Mouse (Mus musculus): Measurements from ENCODE around the gene Abcb9. TPM values are rescaled to one million over a fixed set of nuclear protein-coding genes. Genes with fewer than 3 reads are reported as not detected.

The Abcb9 gene
- polyA plus RNA-seq, 1 experiment from 2014 or later: 1.7 TPM

DNA sequence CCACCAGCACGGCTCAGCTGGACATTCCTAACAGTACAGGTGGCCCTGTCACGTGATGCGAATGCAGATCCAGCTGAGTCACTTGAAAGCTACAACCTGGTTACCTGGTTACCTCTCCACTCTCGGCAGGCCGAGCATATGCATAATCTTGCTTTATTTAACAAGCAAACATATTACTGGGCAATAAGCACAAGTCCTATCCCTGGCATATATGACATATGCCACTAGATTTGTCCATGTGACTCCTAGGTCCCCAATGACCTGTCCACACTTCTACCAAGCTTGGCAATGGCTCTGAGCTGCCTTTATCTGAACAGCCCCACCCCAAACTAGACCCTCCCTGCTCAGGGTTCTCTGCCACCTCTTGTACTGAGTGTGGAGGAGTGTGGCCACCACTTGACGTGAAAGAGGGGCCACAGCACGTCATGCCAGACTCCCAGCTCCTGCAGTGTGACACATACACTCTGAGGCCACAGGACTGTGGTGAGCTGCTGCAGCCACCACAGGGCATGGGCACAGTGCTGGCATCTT, 79.2 kb downstream of the Abcb9 start:
- Histone ChIP-seq H3K36me3 (0 out of 2 replicates have a peak, but pooled peaks cover 6% of the 10 kb centered on the region), H3K4me3 (no peak overlapping the region), H3K9ac (no peak overlapping the region), H3K27ac (peak overlapping the region; percentile 96), H3K4me2 (no peak overlapping the region), H3K9me3 (replicated peaks) (no peaks in the 10 kb centered on the region), H3K27me3 (no peaks in the 10 kb centered on the region), H3K4me1 (replicated peaks) (peaks cover 98% of the 10 kb centered on the region)
- no peak; the same call in 1 of the 2 replicates for ATAC-seq (replicated peaks; ENCODE audit: insufficient number of reproducible peaks, insufficient read depth, low FRiP score, low read depth)
- WGBS: 66% methylated on average over 7 of the region's 7 CpGs

DNA sequence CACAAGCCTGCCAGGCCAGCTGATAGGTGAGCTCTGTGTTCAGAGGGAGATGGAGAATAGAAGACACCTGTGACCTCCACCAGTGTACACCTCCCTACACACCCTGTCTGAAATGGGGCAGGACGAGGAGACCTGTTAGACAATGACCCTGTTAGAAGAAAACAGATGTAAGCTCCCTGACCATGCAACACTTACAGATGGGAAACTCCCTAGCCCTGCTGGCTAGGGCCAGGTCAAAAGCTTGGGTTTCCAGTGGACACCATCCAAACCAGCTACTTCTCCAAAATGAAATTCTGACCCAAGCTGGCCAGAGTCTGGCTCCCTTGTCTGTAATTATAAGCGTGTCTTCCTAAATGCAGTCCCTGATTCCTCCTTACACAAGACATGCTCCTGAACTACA, 79.9 kb downstream of the Abcb9 start:
- Histone ChIP-seq H3K9me3 (replicated peaks) (no peaks in the 10 kb centered on the region), H3K4me3 (no peak overlapping the region), H3K27ac (peak overlapping the region; percentile 96), H3K27me3 (no peaks in the 10 kb centered on the region), H3K36me3 (no peaks in the 10 kb centered on the region), H3K4me2 (no peak overlapping the region), H3K9ac (no peak overlapping the region), H3K4me1 (replicated peaks) (peaks cover 98% of the 10 kb centered on the region)
- 79% methylated on average over 2 of the region's 2 CpGs for WGBS
- ATAC-seq (replicated peaks; ENCODE audit: insufficient number of reproducible peaks, insufficient read depth, low FRiP score, low read depth): no peak

DNA sequence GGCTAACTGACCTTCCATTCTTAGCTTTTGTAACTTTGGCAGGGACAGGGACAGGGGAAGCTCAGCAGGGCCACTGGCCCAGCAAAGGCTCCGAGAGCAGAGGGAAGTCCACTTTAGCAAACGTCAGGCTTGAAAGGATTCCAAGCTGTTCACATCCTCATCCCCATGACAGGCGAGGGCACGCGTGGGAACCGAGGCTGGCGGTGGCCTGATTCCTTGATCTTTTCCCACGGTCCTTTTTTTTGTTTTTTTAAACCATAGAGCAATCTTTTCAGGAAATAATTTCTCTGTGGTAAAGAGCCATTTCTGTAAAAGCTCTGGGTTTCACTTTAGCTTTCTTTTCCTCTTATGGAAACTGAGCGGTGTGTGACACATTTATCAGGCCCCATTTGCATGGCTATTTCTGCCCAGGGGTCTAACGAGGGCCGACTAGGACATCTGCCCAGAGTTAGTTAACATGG, 80.8 kb downstream of the Abcb9 start:
- Histone ChIP-seq H3K27me3 (no peaks in the 10 kb centered on the region), H3K9ac (peak overlapping the region; percentile 45), H3K36me3 (no peaks in the 10 kb centered on the region; the same call in 1 of the 2 replicates), H3K9me3 (replicated peaks) (no peaks in the 10 kb centered on the region), H3K4me1 (replicated peaks) (peaks cover 99% of the 10 kb centered on the region), H3K4me2 (peak overlapping the region; percentile 61), H3K27ac (peak overlapping the region; percentile 96), H3K4me3 (peak overlapping the region; percentile 23)
- 8% methylated on average over 11 of the region's 11 CpGs for WGBS
- ATAC-seq (replicated peaks; ENCODE audit: insufficient number of reproducible peaks, insufficient read depth, low FRiP score, low read depth): no peak

DNA sequence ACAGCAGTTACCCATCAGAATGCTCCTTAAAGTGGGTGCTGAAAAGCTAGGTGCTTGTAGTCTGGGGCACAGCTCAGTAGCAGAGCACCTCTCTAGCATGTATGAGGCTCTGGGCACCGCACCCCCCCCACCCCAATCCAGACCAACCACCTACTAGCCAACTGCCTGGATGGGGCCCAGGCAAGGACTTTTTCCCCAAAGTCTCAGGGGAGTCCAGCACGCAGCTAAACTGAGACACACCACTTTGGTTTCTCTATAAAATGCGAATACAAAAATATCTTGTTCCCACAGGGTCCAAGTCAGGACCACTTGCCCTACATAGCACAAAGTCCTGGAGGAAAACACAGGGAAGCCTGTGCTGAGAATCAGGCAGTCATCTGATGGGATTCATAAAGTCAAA, 81.4 kb downstream of the Abcb9 start:
- peaks cover 6% of the 10 kb centered on the region for H3K36me3 ChIP-seq
- H3K27me3 ChIP-seq: no peaks in the 10 kb centered on the region
- peak overlapping the region; percentile 96 for H3K27ac ChIP-seq
- H3K4me2 ChIP-seq: peak overlapping the region; percentile 61
- no peak for ATAC-seq (replicated peaks; ENCODE audit: insufficient number of reproducible peaks, insufficient read depth, low FRiP score, low read depth)
- WGBS: 42% methylated on average over 3 of the region's 3 CpGs
- H3K4me3 ChIP-seq: no peak overlapping the region; the same call in 1 of the 2 replicates
- H3K9ac ChIP-seq: peak overlapping the region; percentile 45; the same call in 1 of the 2 replicates
- no peaks in the 10 kb centered on the region for H3K9me3 ChIP-seq (replicated peaks)
- peaks cover 97% of the 10 kb centered on the region for H3K4me1 ChIP-seq (replicated peaks)

DNA sequence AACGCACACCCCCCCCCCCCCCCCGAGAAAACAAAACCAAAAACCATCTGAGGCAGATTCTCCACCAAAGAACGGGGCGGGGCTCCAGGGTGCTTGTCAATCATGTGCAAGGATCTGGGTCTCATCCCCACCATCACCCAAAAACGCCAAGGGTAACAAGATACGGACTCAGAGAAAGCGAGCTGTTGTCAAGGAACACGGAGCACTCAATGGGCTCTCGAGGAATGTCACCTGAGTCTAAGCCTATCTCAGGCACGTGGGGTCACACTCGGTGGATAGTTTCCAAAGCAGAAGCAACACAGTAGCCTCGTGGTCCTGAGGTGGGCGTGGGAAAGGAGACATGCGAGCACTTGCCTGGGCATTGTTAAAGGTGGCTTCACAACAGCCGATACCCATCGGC, 81.9 kb downstream of the Abcb9 start:
- no peaks in the 10 kb centered on the region for H3K27me3 ChIP-seq
- no peak overlapping the region for H3K4me3 ChIP-seq
- ATAC-seq (replicated peaks; ENCODE audit: insufficient number of reproducible peaks, insufficient read depth, low FRiP score, low read depth): no peak
- H3K9ac ChIP-seq: peak overlapping the region; percentile 45; the same call in 1 of the 2 replicates
- peak overlapping the region; percentile 96 for H3K27ac ChIP-seq
- peak overlapping the region; percentile 61 for H3K4me2 ChIP-seq
- no peaks in the 10 kb centered on the region for H3K9me3 ChIP-seq (replicated peaks)
- H3K4me1 ChIP-seq (replicated peaks): peaks cover 93% of the 10 kb centered on the region
- H3K36me3 ChIP-seq: peaks cover 10% of the 10 kb centered on the region
- 54% methylated on average over 16 of the region's 16 CpGs for whole genome bisulfite sequencing

DNA sequence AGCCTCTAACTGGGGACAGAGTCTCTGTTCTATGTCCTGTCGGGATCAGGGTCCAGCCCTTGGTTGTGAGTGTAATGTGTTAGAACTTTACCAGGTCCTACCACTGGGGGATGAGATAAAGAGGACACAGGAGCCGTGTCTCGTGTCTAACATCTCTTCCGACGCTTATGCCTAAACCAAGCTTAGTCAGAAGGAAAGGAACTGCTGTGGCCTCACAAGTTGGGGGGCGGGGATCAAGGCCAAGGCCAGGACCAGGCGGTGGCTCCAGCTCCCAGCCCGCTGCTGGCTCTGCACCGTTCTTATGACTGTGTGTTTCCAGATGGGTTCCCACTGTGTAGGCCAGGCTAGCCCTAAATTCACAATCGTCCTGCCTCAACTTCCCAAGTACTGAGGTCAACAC, 82.7 kb downstream of the Abcb9 start:
- ATAC-seq (replicated peaks; ENCODE audit: insufficient number of reproducible peaks, insufficient read depth, low FRiP score, low read depth): no peak
- Histone ChIP-seq H3K27ac (peak overlapping the region; percentile 96), H3K36me3 (peaks cover 19% of the 10 kb centered on the region), H3K4me3 (no peak overlapping the region), H3K4me1 (replicated peaks) (peaks cover 84% of the 10 kb centered on the region), H3K4me2 (peak overlapping the region; percentile 53; the same call in 1 of the 2 replicates), H3K27me3 (no peaks in the 10 kb centered on the region), H3K9me3 (replicated peaks) (no peaks in the 10 kb centered on the region), H3K9ac (no peak overlapping the region)
- 51% methylated on average over 10 of the region's 10 CpGs for WGBS

DNA sequence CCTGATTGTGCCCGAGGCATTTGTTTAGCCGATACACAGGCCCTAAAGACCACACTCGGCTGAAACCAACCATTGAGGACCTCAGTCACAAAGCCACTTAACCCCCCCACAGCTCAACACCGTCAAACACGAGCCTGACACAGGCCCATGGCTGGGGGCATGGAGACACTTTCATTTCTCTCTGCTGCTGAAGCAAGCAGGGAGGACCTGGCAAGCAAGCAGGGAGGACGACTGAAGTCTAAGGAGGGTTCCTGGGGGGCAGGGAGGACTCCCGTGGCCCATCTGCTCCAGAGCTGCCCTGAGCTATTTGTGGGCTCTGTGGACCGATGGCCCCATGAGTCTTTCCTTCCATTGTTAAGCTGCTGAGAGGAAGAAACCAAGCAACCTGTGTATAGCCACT, 83.7 kb downstream of the Abcb9 start:
- H3K36me3 ChIP-seq: peaks cover 29% of the 10 kb centered on the region
- no peaks in the 10 kb centered on the region for H3K27me3 ChIP-seq
- H3K4me2 ChIP-seq: peak overlapping the region; percentile 53
- H3K27ac ChIP-seq: peak overlapping the region; percentile 96
- no peak for ATAC-seq (replicated peaks; ENCODE audit: insufficient number of reproducible peaks, insufficient read depth, low FRiP score, low read depth)
- 7% methylated on average over 8 of the region's 8 CpGs for WGBS
- no peaks in the 10 kb centered on the region for H3K9me3 ChIP-seq (replicated peaks)
- peaks cover 80% of the 10 kb centered on the region for H3K4me1 ChIP-seq (replicated peaks)
- H3K9ac ChIP-seq: peak overlapping the region; percentile 46
- H3K4me3 ChIP-seq: 0 out of 2 replicates have a peak overlapping the region, but pooled peaks have one; percentile 12

Other genes starting within 250 kb of the Abcb9 start
- 0.08 and 0.20 TPM in 2 replicates for gene Hcar2, start 230.3 kb downstream of the Abcb9 start, polyA plus RNA-seq (2015; fragmentation: Nextera tagmentation; extraction: Ambion mirVana)
- 0.16 and 0.34 TPM in 2 replicates for gene Hcar1, start 215.8 kb downstream of the Abcb9 start, polyA plus RNA-seq (2015; fragmentation: Nextera tagmentation; extraction: Ambion mirVana)
- gene Denr, start 188.6 kb downstream of the Abcb9 start, polyA plus RNA-seq (2015; fragmentation: Nextera tagmentation; extraction: Ambion mirVana): 73.5 and 103 TPM in 2 replicates
- 0.91 and 2.7 TPM in 2 replicates for gene Gm43518, start 168.4 kb downstream of the Abcb9 start, polyA plus RNA-seq (2015; fragmentation: Nextera tagmentation; extraction: Ambion mirVana)
- 4.8 and 5.6 TPM in 2 replicates for gene Ccdc62, start 165.1 kb downstream of the Abcb9 start, polyA plus RNA-seq (2015; fragmentation: Nextera tagmentation; extraction: Ambion mirVana)
- 6.6 and 9.7 TPM in 2 replicates for gene Hip1r, start 122.2 kb downstream of the Abcb9 start, polyA plus RNA-seq (2015; fragmentation: Nextera tagmentation; extraction: Ambion mirVana)
- gene Vps37b, start 63.5 kb downstream of the Abcb9 start, polyA plus RNA-seq (2015; fragmentation: Nextera tagmentation; extraction: Ambion mirVana): 49.9 and 56.0 TPM in 2 replicates
- 18.2 and 22.3 TPM in 2 replicates for gene Ogfod2, start 16.5 kb upstream of the Abcb9 start, polyA plus RNA-seq (2015; fragmentation: Nextera tagmentation; extraction: Ambion mirVana)
- 67.6 and 75.3 TPM in 2 replicates for gene Arl6ip4, start 20.3 kb upstream of the Abcb9 start, polyA plus RNA-seq (2015; fragmentation: Nextera tagmentation; extraction: Ambion mirVana)
- gene Pitpnm2, start 154.0 kb upstream of the Abcb9 start, polyA plus RNA-seq (2015; fragmentation: Nextera tagmentation; extraction: Ambion mirVana): 4.9 and 7.9 TPM in 2 replicates
- 10.2 TPM in 2 replicates for gene Mphosph9, start 232.2 kb upstream of the Abcb9 start, polyA plus RNA-seq (2015; fragmentation: Nextera tagmentation; extraction: Ambion mirVana)
- 17.4 and 19.0 TPM in 2 replicates for gene 2810006K23Rik, start 232.3 kb upstream of the Abcb9 start, polyA plus RNA-seq (2015; fragmentation: Nextera tagmentation; extraction: Ambion mirVana)